Mouse (Mus musculus) embryonic facial prominence, embryonic 11.5 days (tissue): Measurements from ENCODE around the gene Ifitm2. TPM values are rescaled to one million over a fixed set of nuclear protein-coding genes. Genes with fewer than 3 reads are reported as not detected.

Experiments
- ATAC-seq: fragments of 200-750 bp; cut with Nextera tagmentation; replicated peaks from 2 replicates; pipeline ENCODE4 v1.8.0; 2017; ENCODE audit warnings: low read depth; ENCODE audit not compliant: insufficient number of reproducible peaks, low FRiP score, low TSS enrichment
- DNase-seq: peaks from one replicate; pipeline ENCODE4 v3.0.0-alpha.2; 2015; ENCODE audit warnings: low spot score
- H3K27ac ChIP-seq: fragments of 300-500 bp; sonication (generic); replicated peaks from 2 replicates; pipeline ENCODE4 v1.5.1; 2014; ENCODE audit warnings: mild to moderate bottlenecking, low read depth, low read length, control low read depth
- H3K27me3 ChIP-seq: fragments of 300-500 bp; sonication (generic); 2 replicates; pipeline ENCODE4 v1.6.1; 2014; ENCODE audit warnings: mild to moderate bottlenecking, low read length, moderate library complexity, mixed read lengths; ENCODE audit not compliant: control insufficient read depth, insufficient read depth
- H3K36me3 ChIP-seq: fragments of 300-500 bp; sonication (generic); replicated peaks from 2 replicates; pipeline ENCODE4 v1.6.1; 2014; ENCODE audit warnings: low read depth, mild to moderate bottlenecking, low read length, moderate library complexity, mixed read lengths; ENCODE audit not compliant: control insufficient read depth, insufficient read depth
- H3K4me1 ChIP-seq: fragments of 300-500 bp; sonication (generic); 2 replicates; pipeline ENCODE4 v1.6.1; 2014; ENCODE audit warnings: low read length, mixed read lengths; ENCODE audit not compliant: control insufficient read depth, insufficient read depth
- H3K4me2 ChIP-seq: fragments of 300-500 bp; sonication (generic); 2 replicates; pipeline ENCODE4 v1.6.1; 2014; ENCODE audit warnings: low read depth, mild to moderate bottlenecking, control low read depth, low read length, moderate library complexity
- H3K4me3 ChIP-seq: fragments of 300-500 bp; sonication (generic); 2 replicates; pipeline ENCODE4 v1.5.1; 2014; ENCODE audit warnings: low read depth, low read length, control low read depth
- H3K9ac ChIP-seq: fragments of 300-500 bp; sonication (generic); replicated peaks from 2 replicates; pipeline ENCODE4 v1.6.1; 2014; ENCODE audit warnings: mild to moderate bottlenecking, control low read depth, low read length
- H3K9me3 ChIP-seq: fragments of 300-500 bp; sonication (generic); replicated peaks from 2 replicates; pipeline ENCODE4 v1.6.1; 2016; ENCODE audit warnings: mild to moderate bottlenecking, low read length, inconsistent platforms, mixed read lengths; ENCODE audit not compliant: control insufficient read depth
- WGBS: fragments of 180-500 bp; shearing (Covaris S2); extraction: QIAGEN DNeasy Blood & Tissue Kit; methylation state at CpG from one replicate; pipeline ENCODE4 v1.1.7; 2014; 5-methylcytosine and 5-hydroxymethylcytosine counted together
- polyA plus RNA-seq: library from polyadenylated mRNA; unstranded; fragments of >200 nt; fragmentation: Nextera tagmentation; extraction: Ambion mirVana; gene quantifications from 2 replicates; pipeline ENCODE4 v1.2.1, GENCODE M21; 2014

Ifitm2 gene
- polyA plus RNA-seq, 1 experiment from 2014 or later: 595 TPM

DNA sequence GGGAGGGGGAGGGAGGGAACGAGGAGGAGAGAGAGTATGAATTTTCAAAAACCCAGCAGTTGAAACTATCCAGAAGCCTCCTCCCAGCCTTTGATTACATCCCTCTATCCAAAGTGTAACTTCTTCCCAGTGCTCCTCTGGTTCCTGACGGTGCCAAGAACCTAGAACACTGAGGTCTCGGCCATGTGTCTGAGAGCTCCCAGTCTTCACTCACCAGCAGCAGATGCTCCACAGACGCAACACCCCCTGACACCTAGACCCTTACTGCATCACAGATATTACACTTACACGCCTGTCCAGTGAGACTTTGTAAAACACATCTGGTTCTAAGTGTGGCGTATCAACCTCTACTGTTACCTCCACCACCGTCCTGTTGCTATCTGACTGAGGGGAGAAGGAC is 3.3 kb downstream of the Ifitm2 start:
- no peak for DNase-seq
- no peak overlapping the region for H3K4me3 ChIP-seq
- no peak overlapping the region for H3K9ac ChIP-seq
- H3K4me2 ChIP-seq: no peak overlapping the region
- WGBS: 73% methylated on average over 7 of the region's 7 CpGs
- H3K36me3 ChIP-seq: no peaks in the 10 kb centered on the region
- ATAC-seq: no peak
- peaks cover 8% of the 10 kb centered on the region for H3K4me1 ChIP-seq
- no peaks in the 10 kb centered on the region for H3K27me3 ChIP-seq
- no peak overlapping the region for H3K27ac ChIP-seq
- H3K9me3 ChIP-seq: no peaks in the 10 kb centered on the region

DNA sequence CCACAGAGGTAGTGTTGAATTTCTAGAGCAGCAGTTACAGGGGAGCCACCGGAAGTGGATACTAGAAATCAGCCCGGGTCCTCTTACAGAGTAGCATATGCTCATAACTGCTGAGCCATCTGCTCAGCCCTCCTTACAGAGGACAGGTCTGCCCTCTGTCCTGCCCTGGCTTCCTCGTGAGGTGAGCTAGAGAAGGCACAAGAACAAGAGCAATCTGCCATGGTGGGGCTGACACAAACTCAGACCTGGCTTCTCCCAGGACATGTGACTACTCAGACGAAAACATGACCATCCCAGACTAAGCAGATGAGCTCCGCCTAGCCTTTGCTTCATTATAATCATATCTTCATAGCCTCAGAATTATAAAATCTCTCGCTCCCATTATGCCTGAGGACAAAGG is 4.0 kb downstream of the Ifitm2 start:
- Histone ChIP-seq H3K4me3 (no peak overlapping the region), H3K4me2 (no peak overlapping the region), H3K4me1 (peaks cover 8% of the 10 kb centered on the region), H3K9me3 (no peaks in the 10 kb centered on the region), H3K27ac (no peak overlapping the region), H3K36me3 (no peaks in the 10 kb centered on the region), H3K27me3 (no peaks in the 10 kb centered on the region), H3K9ac (no peak overlapping the region)
- ATAC-seq (no peak), DNase-seq (no peak)
- WGBS: 68% methylated on average over 6 of the region's 6 CpGs

DNA sequence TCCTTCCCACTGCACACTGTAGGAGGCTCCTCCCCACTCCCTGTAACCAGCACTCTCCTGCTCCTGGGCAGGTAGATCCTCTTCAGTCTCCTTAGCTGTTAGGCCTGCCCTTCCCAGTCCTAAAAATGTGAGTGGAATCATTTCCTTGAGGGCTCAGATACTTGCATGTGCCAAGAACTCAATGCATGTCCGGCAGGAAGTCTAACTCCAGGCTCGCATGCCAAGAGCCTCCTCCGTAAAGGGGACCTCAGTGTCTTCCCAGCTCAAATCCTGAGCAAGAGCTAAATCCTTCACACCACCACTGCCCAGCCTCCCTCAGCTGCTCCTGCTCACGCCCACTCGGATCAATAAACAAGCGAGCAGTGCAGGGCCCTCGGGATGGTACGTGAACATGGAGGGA is 4.7 kb downstream of the Ifitm2 start:
- no peak for ATAC-seq
- H3K9me3 ChIP-seq: no peaks in the 10 kb centered on the region
- no peak overlapping the region for H3K27ac ChIP-seq
- no peaks in the 10 kb centered on the region; the same call in 1 of the 2 replicates for H3K36me3 ChIP-seq
- WGBS: 37% methylated on average over 8 of the region's 8 CpGs
- H3K27me3 ChIP-seq: no peaks in the 10 kb centered on the region
- H3K4me2 ChIP-seq: no peak overlapping the region
- H3K4me3 ChIP-seq: no peak overlapping the region
- no peak for DNase-seq
- peaks cover 3% of the 10 kb centered on the region for H3K4me1 ChIP-seq
- H3K9ac ChIP-seq: no peak overlapping the region

DNA sequence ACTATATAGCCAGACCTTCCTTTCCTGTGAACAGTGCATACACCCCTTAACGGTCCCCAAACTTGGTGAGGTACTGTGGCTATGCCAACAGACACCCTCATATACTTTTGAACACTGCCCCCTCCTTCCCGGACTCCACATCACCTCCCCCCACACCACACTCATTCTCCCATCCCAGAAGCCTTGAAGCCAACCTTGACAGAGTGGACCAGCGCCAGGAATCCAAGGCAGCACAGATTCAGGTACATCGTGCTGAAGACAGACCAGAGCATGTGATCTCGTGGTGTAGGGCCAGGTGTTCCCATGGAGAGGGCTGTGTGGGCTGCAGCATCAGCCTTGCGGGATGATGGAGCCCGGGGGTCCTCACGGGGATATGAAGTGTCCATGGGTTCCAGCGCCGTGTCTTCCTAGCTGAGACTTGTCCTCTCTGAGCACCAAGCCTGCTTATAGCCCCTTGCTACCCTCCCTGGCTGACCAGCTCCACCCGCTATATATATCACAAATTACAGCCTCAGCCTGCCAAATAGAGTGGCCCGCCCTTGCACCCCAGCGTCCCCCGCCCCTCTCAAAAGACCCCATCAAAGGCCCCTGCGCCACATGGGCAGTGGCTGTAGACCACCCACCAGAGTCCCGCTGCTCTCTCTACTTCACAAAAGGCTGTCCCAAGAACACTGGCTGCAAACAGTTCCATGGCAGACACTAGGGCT is 5.8 kb downstream of the Ifitm2 start, which contains the start of gene Ifitm5:
Gene Ifitm5, minus strand, starts transcription at position 468 of the 707 bp plus-strand sequence.
- no peak within 1 kb of the TSS for H3K27ac ChIP-seq
- peaks cover 3% of the 10 kb centered on the region for H3K4me1 ChIP-seq
- H3K27me3 ChIP-seq: no peaks in the 10 kb centered on the region
- no peak for ATAC-seq
- 88% methylated on average over 16 of the region's 16 CpGs for WGBS
- H3K4me3 ChIP-seq: no peak within 1 kb of the TSS
- H3K9me3 ChIP-seq: no peaks in the 10 kb centered on the region
- no peak for DNase-seq
- H3K9ac ChIP-seq: no peak within 1 kb of the TSS
- H3K36me3 ChIP-seq: no peaks in the 10 kb centered on the region; the same call in 1 of the 2 replicates
- H3K4me2 ChIP-seq: no peak within 1 kb of the TSS

DNA sequence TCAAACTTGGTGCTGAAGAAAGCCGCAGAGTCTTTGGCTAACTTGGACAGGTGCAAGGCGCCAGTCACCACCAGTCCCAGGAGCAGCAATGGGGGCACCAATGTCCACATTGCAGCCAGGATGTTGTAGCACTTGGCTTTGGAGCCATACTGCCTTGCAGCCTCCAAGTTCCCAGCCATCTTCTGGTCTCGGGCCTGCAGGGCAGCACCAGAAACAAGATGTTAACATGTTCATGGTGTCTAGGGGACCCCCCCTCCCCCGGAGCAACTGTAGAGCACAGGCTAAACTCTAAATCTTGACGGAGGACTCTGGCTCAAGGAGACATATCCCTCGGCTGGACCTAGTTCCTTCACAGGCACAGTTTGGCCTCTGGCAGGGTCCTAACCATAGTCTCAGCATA is 6.5 kb downstream of the Ifitm2 start:
- no peak for DNase-seq
- WGBS: 90% methylated on average over 6 of the region's 6 CpGs
- Histone ChIP-seq H3K4me2 (no peak overlapping the region), H3K27ac (no peak overlapping the region), H3K9me3 (no peaks in the 10 kb centered on the region), H3K9ac (no peak overlapping the region), H3K27me3 (no peaks in the 10 kb centered on the region), H3K4me1 (peaks cover 3% of the 10 kb centered on the region; the same call in 1 of the 2 replicates), H3K36me3 (no peaks in the 10 kb centered on the region; the same call in 1 of the 2 replicates), H3K4me3 (no peak overlapping the region)
- no peak for ATAC-seq

DNA sequence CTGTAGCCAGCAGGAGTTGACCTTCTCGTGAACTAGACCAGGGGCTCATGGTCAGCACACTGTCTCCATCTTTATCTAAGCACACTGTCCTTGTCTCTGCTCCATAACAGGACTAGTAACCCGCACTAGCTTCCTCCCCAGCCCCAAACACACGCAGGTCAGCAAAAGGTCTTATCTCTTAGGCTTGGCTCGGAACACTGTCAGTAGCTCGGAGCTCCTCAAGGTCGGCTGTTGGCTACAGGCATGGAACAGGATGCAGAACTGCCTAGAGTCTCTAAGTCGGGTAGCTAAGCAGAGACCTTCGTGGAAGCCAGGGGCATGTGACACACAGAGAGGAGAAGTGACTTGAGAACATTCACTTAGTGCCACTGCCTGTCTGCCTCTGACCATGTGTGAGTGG is 7.6 kb downstream of the Ifitm2 start:
- H3K36me3 ChIP-seq: no peaks in the 10 kb centered on the region; the same call in 1 of the 2 replicates
- 88% methylated on average over 8 of the region's 8 CpGs for WGBS
- no peak overlapping the region for H3K4me2 ChIP-seq
- DNase-seq: no peak
- no peaks in the 10 kb centered on the region for H3K9me3 ChIP-seq
- no peaks in the 10 kb centered on the region; the same call in 1 of the 2 replicates for H3K4me1 ChIP-seq
- no peak overlapping the region for H3K27ac ChIP-seq
- H3K9ac ChIP-seq: no peak overlapping the region
- no peak for ATAC-seq
- H3K27me3 ChIP-seq: no peaks in the 10 kb centered on the region
- H3K4me3 ChIP-seq: no peak overlapping the region

DNA sequence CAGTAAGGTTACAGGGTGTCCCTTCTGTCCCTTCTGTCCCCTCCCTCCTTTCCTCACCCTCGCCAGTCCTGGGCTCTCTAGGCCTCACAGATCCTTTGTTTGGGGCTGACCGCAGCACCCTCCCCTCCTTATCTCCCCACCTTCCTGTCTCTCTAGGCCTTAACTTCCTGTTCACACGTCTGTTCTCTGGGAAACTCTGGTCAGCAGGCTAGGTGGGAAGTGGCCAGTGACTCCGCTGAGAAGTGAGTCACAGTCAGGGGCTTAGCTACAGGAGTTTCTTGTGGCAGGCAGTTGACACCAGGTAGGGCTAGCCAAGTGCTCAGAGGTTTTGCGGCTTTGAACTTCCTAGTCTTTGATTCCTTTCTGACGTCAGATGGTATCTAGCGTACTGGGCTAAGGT is 8.8 kb downstream of the Ifitm2 start:
- Histone ChIP-seq H3K4me2 (no peak overlapping the region), H3K4me1 (no peaks in the 10 kb centered on the region; the same call in 1 of the 2 replicates), H3K4me3 (no peak overlapping the region), H3K27ac (no peak overlapping the region), H3K9me3 (no peaks in the 10 kb centered on the region), H3K36me3 (no peaks in the 10 kb centered on the region; the same call in 1 of the 2 replicates), H3K27me3 (no peaks in the 10 kb centered on the region), H3K9ac (no peak overlapping the region)
- no peak for ATAC-seq
- 70% methylated on average over 7 of the region's 7 CpGs for WGBS
- no peak for DNase-seq

DNA sequence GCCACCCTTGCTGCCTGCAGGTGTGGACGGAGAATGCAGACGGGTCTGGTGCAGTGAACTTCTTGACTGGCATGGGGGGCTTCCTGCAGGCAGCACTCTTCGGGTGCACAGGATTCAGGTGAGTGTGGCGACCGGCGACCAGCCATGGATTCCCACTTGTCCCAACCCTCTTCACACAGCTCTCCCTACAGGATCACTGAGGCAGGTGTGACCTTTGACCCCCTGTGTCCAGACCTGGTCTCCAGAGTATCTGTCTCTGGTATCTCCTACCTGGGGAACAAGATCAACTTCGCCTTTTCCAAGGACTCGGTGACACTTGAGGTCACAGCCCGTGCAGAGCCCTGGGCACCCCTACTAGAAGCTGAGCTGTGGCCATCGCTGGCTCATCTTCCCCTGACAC is 9.5 kb downstream of the Ifitm2 start:
- Histone ChIP-seq H3K4me2 (no peak overlapping the region), H3K36me3 (no peaks in the 10 kb centered on the region; the same call in 1 of the 2 replicates), H3K4me3 (no peak overlapping the region), H3K4me1 (no peaks in the 10 kb centered on the region), H3K27ac (no peak overlapping the region), H3K9me3 (no peaks in the 10 kb centered on the region), H3K27me3 (no peaks in the 10 kb centered on the region), H3K9ac (no peak overlapping the region)
- WGBS: 92% methylated on average over 10 of the region's 10 CpGs
- ATAC-seq (no peak), DNase-seq (no peak)
